8 mouse cellular contexts compared by ENCODE assay signal in the genomic region with DNA sequence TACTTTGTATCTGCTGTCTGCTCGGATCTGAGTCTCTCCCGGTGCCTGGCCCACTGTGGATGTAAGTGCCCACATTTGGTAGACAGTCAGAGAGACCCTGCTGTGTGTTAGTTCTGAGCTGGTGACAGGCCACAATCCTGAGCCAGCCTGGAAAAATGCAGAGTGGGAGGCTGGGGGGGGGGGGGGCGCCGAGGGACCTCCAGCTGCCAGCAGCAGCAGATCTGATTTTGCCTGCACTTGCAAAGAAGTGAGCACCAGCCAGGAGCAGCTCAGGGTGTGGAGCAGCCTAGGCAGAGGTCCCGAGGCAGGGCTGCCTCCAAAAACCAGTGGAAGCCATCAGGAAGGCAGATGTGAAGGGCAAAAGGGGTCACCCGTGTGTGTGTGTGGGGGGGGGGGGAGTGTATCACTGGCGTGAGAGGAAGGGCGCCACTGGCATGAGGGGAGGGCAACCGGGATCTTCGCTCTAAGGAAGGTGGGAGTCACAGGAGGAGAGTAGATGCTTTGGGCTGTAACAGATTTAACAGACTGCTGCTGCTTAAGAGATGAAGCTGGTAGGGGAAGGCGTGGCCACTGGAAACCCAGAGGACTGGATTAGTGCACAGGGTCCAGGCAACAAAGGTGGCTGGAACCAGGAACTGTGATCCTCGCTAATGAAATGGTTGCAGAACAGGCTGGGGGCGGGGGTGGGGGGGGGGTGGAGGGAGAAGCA.
DNase-seq lines count a peak whose midpoint lies in the region; ATAC-seq and TF ChIP-seq lines count a peak whose summit lies in the region.

No protein-coding gene starts in this region.

- H3K27ac ChIP-seq in hindbrain, embryonic 16.5 days (ENCODE audit: low read depth, low read length) = peak overlapping the region; percentile 90
- H3K27ac ChIP-seq in neural tube, embryonic 14.5 days (ENCODE audit: low read depth, low read length) = peak overlapping the region; percentile 91
- H3K27ac ChIP-seq in cerebellum, adult 2 months (ENCODE audit: insufficient read depth, low read length) = no peak overlapping the region

- H3K9me3 ChIP-seq in hindbrain, embryonic 16.5 days (ENCODE audit: control insufficient read depth, low read length) = no peaks in the 10 kb centered on the region
- H3K9me3 ChIP-seq in neural tube, embryonic 14.5 days (ENCODE audit: control insufficient read depth, low read length) = no peaks in the 10 kb centered on the region

- peak overlapping the region; percentile 25 for H3K4me3 ChIP-seq in hindbrain, embryonic 16.5 days (ENCODE audit: low read length)
- H3K4me3 ChIP-seq in neural tube, embryonic 14.5 days (ENCODE audit: low read depth, low read length) = no peak overlapping the region; the same call in 1 of the 2 replicates
- H3K4me3 ChIP-seq in cerebellum, adult 2 months (replicated peaks; ENCODE audit: insufficient read depth, low read depth, low read length) = no peak overlapping the region

- intact Hi-C loops in left cerebral cortex, postnatal 14 days (cut with DNase I) = loop anchor here (1.0 to 2.0 kb wide), 2 partner anchors 30 to 66 kb away; a partner anchor contains a TSS

- H3K4me1 ChIP-seq in hindbrain, embryonic 16.5 days (ENCODE audit: control insufficient read depth, insufficient read depth, low read depth, low read length) = peaks cover 29% of the 10 kb centered on the region
- H3K4me1 ChIP-seq in neural tube, embryonic 14.5 days (ENCODE audit: control insufficient read depth, insufficient read depth, low read length) = peaks cover 25% of the 10 kb centered on the region
- peaks cover 32% of the 10 kb centered on the region for H3K4me1 ChIP-seq in cerebellum, adult 2 months (ENCODE audit: control insufficient read depth, insufficient read depth, low read length)

- H3K9ac ChIP-seq in hindbrain, embryonic 16.5 days (ENCODE audit: low read depth, low read length) = peak overlapping the region; percentile 70
- H3K9ac ChIP-seq in neural tube, embryonic 14.5 days (replicated peaks; ENCODE audit: low read depth, low read length) = peak overlapping the region; percentile 12; the same call in 1 of the 2 replicates

- 12% methylated on average over 10 of the region's 13 CpGs for WGBS in hindbrain, embryonic 16.5 days
- 5% methylated on average over 11 of the region's 13 CpGs for WGBS in neural tube, embryonic 14.5 days
- 35% methylated on average over 13 of the region's 13 CpGs for WGBS in cerebellum, adult 2 months

- no peak for TF ChIP-seq CTCF in cerebellum, adult 2 months (IDR thresholded peaks at IDR 0.05; ENCODE audit: borderline replicate concordance, insufficient read depth, low read depth, low read length)

- ATAC-seq in hindbrain, embryonic 16.5 days = peak; percentile 46
- peak; percentile 48 for ATAC-seq in neural tube, embryonic 14.5 days (ENCODE audit: low read depth)

- peak; percentile 37 to 58 for DNase-seq in left cerebral cortex, postnatal 14 days (ENCODE audit: low spot score in 2 of 2)
- no peak for DNase-seq in left cerebral cortex, adult 8-10 months (ENCODE audit: low spot score in 2 of 2)
- peak; percentile 69 for DNase-seq in embryo, embryonic 11 days
- DNase-seq in urinary bladder, adult 2 months (ENCODE audit: low spot score) = no peak
- DNase-seq in urinary bladder, postnatal 10 days (ENCODE audit: low spot score) = no peak
- DNase-seq in cerebellum, adult 2 months = no peak

- H3K27me3 ChIP-seq in hindbrain, embryonic 16.5 days (replicated peaks; ENCODE audit: control insufficient read depth, insufficient read depth, low read length) = no peaks in the 10 kb centered on the region
- H3K27me3 ChIP-seq in neural tube, embryonic 14.5 days (ENCODE audit: control insufficient read depth, insufficient read depth, low read length) = no peaks in the 10 kb centered on the region
- H3K27me3 ChIP-seq in cerebellum, adult 2 months (ENCODE audit: control insufficient read depth, insufficient read depth, low read length) = no peaks in the 10 kb centered on the region

- peak overlapping the region; percentile 57 for H3K4me2 ChIP-seq in hindbrain, embryonic 16.5 days (ENCODE audit: low read length)
- peak overlapping the region; percentile 44 for H3K4me2 ChIP-seq in neural tube, embryonic 14.5 days (ENCODE audit: low read depth, low read length)

- TF ChIP-seq POLR2A in cerebellum, adult 2 months (IDR thresholded peaks at IDR 0.05; ENCODE audit: borderline replicate concordance, insufficient read depth, low read length) = no peak

- no peaks in the 10 kb centered on the region for H3K36me3 ChIP-seq in hindbrain, embryonic 16.5 days (ENCODE audit: control insufficient read depth, insufficient read depth, low read length)
- H3K36me3 ChIP-seq in neural tube, embryonic 14.5 days (ENCODE audit: control insufficient read depth, insufficient read depth, low read length) = no peaks in the 10 kb centered on the region

Comparison
In these comparisons a context has a peak if more than half of its experiments do, and no peak if none do; other contexts are left out.
1. DNase-seq: peak in left cerebral cortex, postnatal 14 days (2 of 2) and embryo, embryonic 11 days (single experiment); none in left cerebral cortex, adult 8-10 months (0 of 2), urinary bladder, adult 2 months (single experiment), urinary bladder, postnatal 10 days (single experiment) and cerebellum, adult 2 months (0 of 2).